Mouse (Mus musculus): ENCODE measurements around the gene Tsks. TPM values are rescaled to one million over a fixed set of nuclear protein-coding genes. Genes with fewer than 3 reads are reported as not detected.

Tsks gene
- total and polyA plus RNA-seq, 3 experiments: 0.08 TPM; not detected in 2

- no peak for DNase-seq (ENCODE audit: low read depth, low spot score)
- H3K4me1 ChIP-seq (ENCODE audit: control insufficient read depth in 1 of 2, insufficient read depth in 2 of 2, low read length in 2 of 2): no peaks in the 10 kb centered on the region
- H3K27me3 ChIP-seq (ENCODE audit: control insufficient read depth in 1 of 2, insufficient read depth in 2 of 2, low read length in 2 of 2): peaks cover 2 to 3% of the 10 kb centered on the region in 2 experiments
- H3K79me2 ChIP-seq (ENCODE audit: control insufficient read depth, insufficient read depth, low read length, poor library complexity): no peaks in the 10 kb centered on the region
- no peaks in the 10 kb centered on the region for H3K36me3 ChIP-seq (ENCODE audit: control insufficient read depth in 1 of 2, insufficient read depth in 2 of 2, low read length in 2 of 2)
- H3K9me3 ChIP-seq (replicated peaks; ENCODE audit: insufficient read depth, low read length): no peaks in the 10 kb centered on the region
- no peak for TF ChIP-seq MYC (IDR thresholded peaks at IDR 0.05; ENCODE audit: low read depth, low read length)
- no peak for TF ChIP-seq ZNF384 (IDR thresholded peaks at IDR 0.05; ENCODE audit: low read depth, low read length)
- no peak for TF ChIP-seq CHD1 (IDR thresholded peaks at IDR 0.05; ENCODE audit: low read depth, low read length)
- no peak for TF ChIP-seq ZKSCAN1 (IDR thresholded peaks at IDR 0.05; ENCODE audit: low read depth, low read length)
- TF ChIP-seq GATA1 (IDR thresholded peaks at IDR 0.05; ENCODE audit: low read depth, low read length): no peak
- TF ChIP-seq USF1 (IDR thresholded peaks at IDR 0.05; ENCODE audit: low read depth, low read length): no peak
- TF ChIP-seq ELF1 (IDR thresholded peaks at IDR 0.05; ENCODE audit: low read depth, low read length): no peak
- no peak overlapping the region for H3K27ac ChIP-seq (ENCODE audit: control insufficient read depth, low read depth, low read length)
- no peak overlapping the region for H3K9ac ChIP-seq (ENCODE audit: control insufficient read depth, low read depth, low read length, poor library complexity, severe bottlenecking)
- H3K4me3 ChIP-seq (ENCODE audit: control insufficient read depth in 1 of 2, insufficient read depth in 1 of 2, low read depth in 2 of 2, low read length in 2 of 2): no peak overlapping the region
Measured at GRCm38 (mm10) chr7:44938680-44939079, 4.3 kb upstream of the Tsks start.

DNA sequence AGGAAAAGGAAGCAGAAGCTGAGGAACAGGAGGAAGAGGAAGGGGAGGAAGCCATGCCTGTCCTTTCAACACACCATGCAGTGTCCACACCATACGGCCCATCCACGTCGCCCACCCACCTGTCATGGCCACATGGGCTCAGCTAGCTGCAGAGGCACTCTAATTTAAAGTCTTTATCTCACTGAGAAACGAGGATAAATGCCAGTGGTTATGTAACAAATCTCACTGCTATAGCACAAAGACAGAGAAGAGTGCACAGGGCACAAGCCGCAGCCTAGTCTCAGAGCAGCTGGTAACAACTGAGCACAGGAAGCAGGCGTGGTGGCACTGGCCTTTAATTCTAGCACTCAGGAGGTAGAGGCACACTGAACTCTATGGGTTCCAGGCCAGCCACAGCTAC is 6.9 kb downstream of the Tsks start:
- no peak overlapping the region for H3K4me3 ChIP-seq (ENCODE audit: control insufficient read depth in 1 of 2, insufficient read depth in 1 of 2, low read depth in 2 of 2, low read length in 2 of 2)
- H3K9me3 ChIP-seq (replicated peaks; ENCODE audit: insufficient read depth, low read length): no peaks in the 10 kb centered on the region
- no peak overlapping the region for H3K9ac ChIP-seq (ENCODE audit: control insufficient read depth, low read depth, low read length, poor library complexity, severe bottlenecking)
- no peaks in the 10 kb centered on the region; a peak in 1 of 4 replicates for H3K36me3 ChIP-seq (ENCODE audit: control insufficient read depth in 1 of 2, insufficient read depth in 2 of 2, low read length in 2 of 2)
- TF ChIP-seq TBP (IDR thresholded peaks at IDR 0.05; ENCODE audit: low read depth, low read length) (no peak), ZNF384 (IDR thresholded peaks at IDR 0.05; ENCODE audit: low read depth, low read length) (no peak), MYB (IDR thresholded peaks at IDR 0.05; ENCODE audit: low read depth, low read length) (no peak), SMC3 (IDR thresholded peaks at IDR 0.05; ENCODE audit: low read depth, low read length) (no peak), ZC3H11A (IDR thresholded peaks at IDR 0.05; ENCODE audit: low read depth, low read length) (no peak), ELF1 (IDR thresholded peaks at IDR 0.05; ENCODE audit: low read depth, low read length) (no peak), RAD21 (IDR thresholded peaks at IDR 0.05; ENCODE audit: low read depth, low read length) (no peak), USF2 (IDR thresholded peaks at IDR 0.05; ENCODE audit: borderline replicate concordance in 1 of 2, insufficient read depth in 1 of 2, low read depth in 1 of 2, low read length in 2 of 2) (no peak), MAX (IDR thresholded peaks at IDR 0.05; ENCODE audit: low read length) (no peak), NELFE (IDR thresholded peaks at IDR 0.05; ENCODE audit: low read depth, low read length) (no peak), CHD1 (IDR thresholded peaks at IDR 0.05; ENCODE audit: low read depth, low read length) (no peak), CTCF (IDR thresholded peaks at IDR 0.05 in 2 of 3, conservative IDR thresholded peaks at IDR 0.05 in 1 of 3; ENCODE audit: control insufficient read depth in 1 of 3, insufficient read depth in 1 of 3, low read depth in 2 of 3, low read length in 3 of 3, poor library complexity in 1 of 3, severe bottlenecking in 1 of 3) (no peak)
- peaks cover 0 to 4% of the 10 kb centered on the region in 2 experiments; a peak in 1 of 4 replicates for H3K4me1 ChIP-seq (ENCODE audit: control insufficient read depth in 1 of 2, insufficient read depth in 2 of 2, low read length in 2 of 2)
- no peak overlapping the region for H3K27ac ChIP-seq (ENCODE audit: control insufficient read depth, low read depth, low read length)
- no peak for DNase-seq (ENCODE audit: low read depth, low spot score)
- H3K79me2 ChIP-seq (ENCODE audit: control insufficient read depth, insufficient read depth, low read length, poor library complexity): no peaks in the 10 kb centered on the region
- H3K27me3 ChIP-seq (ENCODE audit: control insufficient read depth in 1 of 2, insufficient read depth in 2 of 2, low read length in 2 of 2): no peaks in the 10 kb centered on the region; a peak in 1 of 4 replicates
